Mouse (Mus musculus) ES-Bruce4 (cell line): ENCODE results near the gene Trmt5.

ENCODE experiments used
- CTCF ChIP-seq: IDR thresholded peaks from one replicate; pipeline ENCODE4 v1.8.1; 2011; ENCODE audit warnings: low read depth, low read length
- EP300 ChIP-seq: IDR thresholded peaks from 2 replicates; pipeline ENCODE4 v1.6.1; 2011; ENCODE audit warnings: low read depth, low read length; ENCODE audit not compliant: insufficient read depth
- POLR2A ChIP-seq: IDR thresholded peaks from one replicate; pipeline ENCODE4 v1.8.1; 2011; ENCODE audit warnings: low read length; ENCODE audit not compliant: insufficient read depth

- TF ChIP-seq CTCF, result no peak
- no peak for TF ChIP-seq EP300
- TF ChIP-seq POLR2A, result no peak
Observed at GRCm38 (mm10) chr12:73269531-73269930, 17.0 kb downstream of the Trmt5 start.
